Mouse (Mus musculus) hindbrain, postnatal 0 days (tissue): Measurements from ENCODE around the gene Ccser2. TPM values are rescaled to one million over a fixed set of nuclear protein-coding genes. Genes with fewer than 3 reads are reported as not detected.

Source experiments
- ATAC-seq: fragments of 200-750 bp; cut with Nextera tagmentation; 2 replicates; pipeline ENCODE4 v1.8.0; 2017; ENCODE audit warnings: mild to moderate bottlenecking, moderate TSS enrichment, moderate library complexity
- DNase-seq: peaks from one replicate; pipeline ENCODE4 v3.0.0-alpha.2; 2015; ENCODE audit warnings: low spot score
- H3K27ac ChIP-seq: fragments of 300-500 bp; sonication (generic); 2 replicates; pipeline ENCODE4 v1.5.1; 2014; ENCODE audit warnings: mild to moderate bottlenecking
- H3K27me3 ChIP-seq: fragments of 300-500 bp; sonication (generic); 2 replicates; pipeline ENCODE4 v1.6.1; 2014; ENCODE audit warnings: low read length, mixed read lengths; ENCODE audit not compliant: insufficient read depth
- H3K36me3 ChIP-seq: fragments of 300-500 bp; sonication (generic); 2 replicates; pipeline ENCODE4 v1.6.1; 2014; ENCODE audit warnings: low read length, mixed read lengths; ENCODE audit not compliant: insufficient read depth
- H3K4me1 ChIP-seq: fragments of 300-500 bp; sonication (generic); 2 replicates; pipeline ENCODE4 v1.6.1; 2014; ENCODE audit warnings: antibody characterized with exemption, low read length, mixed read lengths; ENCODE audit not compliant: insufficient read depth
- H3K4me2 ChIP-seq: fragments of 300-500 bp; sonication (generic); 2 replicates; pipeline ENCODE4 v1.6.1; 2014; ENCODE audit warnings: low read depth, mild to moderate bottlenecking, low read length, moderate library complexity, mixed read lengths
- H3K4me3 ChIP-seq: fragments of 300-500 bp; sonication (generic); 2 replicates; pipeline ENCODE4 v1.5.1; 2014; ENCODE audit warnings: low read length
- H3K9ac ChIP-seq: fragments of 300-500 bp; sonication (generic); replicated peaks from 2 replicates; pipeline ENCODE4 v1.6.1; 2014; ENCODE audit warnings: mild to moderate bottlenecking, low read length, moderate library complexity, mixed read lengths
- H3K9me3 ChIP-seq: fragments of 300-500 bp; sonication (generic); 2 replicates; pipeline ENCODE4 v1.6.1; 2016; ENCODE audit warnings: low read length, mixed read lengths
- CTCF ChIP-seq: IDR thresholded peaks from 2 replicates; pipeline ENCODE4 v1.5.1; 2016; ENCODE audit warnings: antibody characterized with exemption, control low read depth, low read depth
- WGBS: fragments of 180-500 bp; shearing (Covaris S2); extraction: QIAGEN DNeasy Blood & Tissue Kit; methylation state at CpG from one replicate; pipeline ENCODE4 v1.1.7; 2014; 5-methylcytosine and 5-hydroxymethylcytosine counted together
- polyA plus RNA-seq: library from polyadenylated mRNA; unstranded; fragments of >200 nt; fragmentation: Nextera tagmentation; extraction: Ambion mirVana; gene quantifications from 2 replicates; pipeline ENCODE4 v1.2.1, GENCODE M21; 2015
- total RNA-seq: library from RNA; depleted of rRNA; stranded (reverse); fragments of >200 nt; gene quantifications from 2 replicates; pipeline ENCODE4 v1.2.3, GENCODE M21; 2014

Ccser2 gene
- total and polyA plus RNA-seq, 2 experiments from 2014 or later = 77.1 to 113 TPM

- H3K9me3 ChIP-seq = no peaks in the 10 kb centered on the region
- peaks cover 4% of the 10 kb centered on the region; the same call in 1 of the 2 replicates for H3K36me3 ChIP-seq
- H3K4me2 ChIP-seq = no peak overlapping the region
- H3K9ac ChIP-seq = no peak overlapping the region
- no peak overlapping the region for H3K4me3 ChIP-seq
- H3K27ac ChIP-seq = no peak overlapping the region
- DNase-seq = no peak
- TF ChIP-seq CTCF = no peak
- WGBS = 96% methylated on average over 1 of the region's 1 CpGs
- no peaks in the 10 kb centered on the region for H3K4me1 ChIP-seq
- H3K27me3 ChIP-seq = no peaks in the 10 kb centered on the region
- no peak for ATAC-seq
Measured at GRCm38 (mm10) chr14:36885117-36885516, 83.5 kb downstream of the Ccser2 start.

- Histone ChIP-seq H3K36me3 (peaks cover 10% of the 10 kb centered on the region), H3K9ac (no peak overlapping the region), H3K9me3 (no peaks in the 10 kb centered on the region), H3K27ac (no peak overlapping the region), H3K4me3 (no peak overlapping the region), H3K4me1 (no peaks in the 10 kb centered on the region), H3K4me2 (no peak overlapping the region), H3K27me3 (no peaks in the 10 kb centered on the region)
- ATAC-seq = no peak
- no peak for DNase-seq
- TF ChIP-seq CTCF = no peak
- 66% methylated on average over 3 of the region's 3 CpGs for WGBS
Measured at GRCm38 (mm10) chr14:36883576-36883975, 85.0 kb downstream of the Ccser2 start.

GRCm38 (mm10) chr14:36870257-36870656 lies 98.3 kb downstream of the Ccser2 start:
- Histone ChIP-seq H3K4me1 (0 out of 2 replicates have a peak, but pooled peaks cover 9% of the 10 kb centered on the region), H3K9me3 (no peaks in the 10 kb centered on the region), H3K4me2 (0 out of 2 replicates have a peak overlapping the region, but pooled peaks have one; percentile 27), H3K4me3 (no peak overlapping the region), H3K9ac (no peak overlapping the region), H3K36me3 (no peaks in the 10 kb centered on the region; the same call in 1 of the 2 replicates), H3K27ac (peak overlapping the region; percentile 67), H3K27me3 (no peaks in the 10 kb centered on the region)
- ATAC-seq (peak; percentile 89), DNase-seq (peak; percentile 82)
- WGBS = 19% methylated on average over 6 of the region's 6 CpGs
- no peak for TF ChIP-seq CTCF

GRCm38 (mm10) chr14:36868769-36869362 lies 99.7 kb downstream of the Ccser2 start:
- Histone ChIP-seq H3K4me2 (no peak overlapping the region), H3K27me3 (no peaks in the 10 kb centered on the region), H3K4me1 (0 out of 2 replicates have a peak, but pooled peaks cover 9% of the 10 kb centered on the region), H3K9me3 (no peaks in the 10 kb centered on the region), H3K4me3 (no peak overlapping the region), H3K36me3 (no peaks in the 10 kb centered on the region), H3K9ac (no peak overlapping the region), H3K27ac (peak overlapping the region; percentile 20; the same call in 1 of the 2 replicates)
- no peak for TF ChIP-seq CTCF
- ATAC-seq = no peak
- DNase-seq = no peak
- WGBS = 69% methylated on average over 14 of the region's 14 CpGs

GRCm38 (mm10) chr14:36866966-36867700 lies 101.4 kb downstream of the Ccser2 start:
- no peaks in the 10 kb centered on the region for H3K9me3 ChIP-seq
- TF ChIP-seq CTCF = peak; percentile 84
- H3K27ac ChIP-seq = no peak overlapping the region
- H3K9ac ChIP-seq = no peak overlapping the region
- H3K27me3 ChIP-seq = no peaks in the 10 kb centered on the region
- 19% methylated on average over 6 of the region's 6 CpGs for WGBS
- H3K36me3 ChIP-seq = no peaks in the 10 kb centered on the region
- H3K4me3 ChIP-seq = no peak overlapping the region
- DNase-seq = peak; percentile 93
- no peak overlapping the region for H3K4me2 ChIP-seq
- no peak for ATAC-seq
- H3K4me1 ChIP-seq = 0 out of 2 replicates have a peak, but pooled peaks cover 9% of the 10 kb centered on the region

- Histone ChIP-seq H3K9ac (no peak overlapping the region), H3K27ac (no peak overlapping the region), H3K27me3 (no peaks in the 10 kb centered on the region), H3K4me2 (peak overlapping the region; percentile 43), H3K4me3 (no peak overlapping the region), H3K4me1 (no peaks in the 10 kb centered on the region), H3K36me3 (no peaks in the 10 kb centered on the region), H3K9me3 (no peaks in the 10 kb centered on the region)
- DNase-seq = peak; percentile 93
- peak; percentile 68 for ATAC-seq
- WGBS = 22% methylated on average over 15 of the region's 15 CpGs
- peak; percentile 96 for TF ChIP-seq CTCF
Measured at GRCm38 (mm10) chr14:36863877-36864489, 104.6 kb downstream of the Ccser2 start.
